Mouse (Mus musculus) testis, adult 2 months (tissue): ENCODE measurements around the gene Sult1c2.

Experiments
- CTCF ChIP-seq: fragments of 200-500 bp; IDR thresholded peaks from 2 replicates; pipeline ENCODE4 v1.5.1; 2012; ENCODE audit warnings: low read depth, mild to moderate bottlenecking, inconsistent platforms, low read length, moderate library complexity; ENCODE audit not compliant: control insufficient read depth, insufficient read depth, insufficient replicate concordance
- POLR2A ChIP-seq: fragments of 200-500 bp; IDR thresholded peaks from 2 replicates; pipeline ENCODE4 v1.6.1; 2012; ENCODE audit warnings: low read depth, mild to moderate bottlenecking, inconsistent platforms, low read length, moderate library complexity; ENCODE audit not compliant: control insufficient read depth

- TF ChIP-seq CTCF (no peak), POLR2A (no peak)
These were observed 343 bp downstream of the Sult1c2 start for GRCm38 (mm10) chr17:53845796-53846195.
